Mouse (Mus musculus): ENCODE measurements at regions not wholly inside any gene's neighbourhood (a gene's known extent, or its start where the extent isn't known, plus 50 kb on each side); places are given as distances from the start of the nearest gene placed in this dataset.

- TF ChIP-seq CTCF (conservative IDR thresholded peaks at IDR 0.05): no peak
- H3K27ac ChIP-seq: no peak overlapping the region
- no peak for DNase-seq (ENCODE audit: low spot score in 2 of 2)
- no peak overlapping the region for H3K4me3 ChIP-seq
Observed at GRCm38 (mm10) chr11:45719821-45720220, 132.0 kb upstream of the Clint1 start.

GRCm38 (mm10) chr11:45736561-45736960 is 115.3 kb upstream of the Clint1 start:
- no peak overlapping the region for H3K27ac ChIP-seq
- H3K4me3 ChIP-seq: no peak overlapping the region
- TF ChIP-seq CTCF (conservative IDR thresholded peaks at IDR 0.05): peak; percentile 69
- DNase-seq (ENCODE audit: low spot score in 2 of 2): no peak

GRCm38 (mm10) chr11:45738331-45738730 is 113.5 kb upstream of the Clint1 start:
- Histone ChIP-seq H3K27ac (no peak overlapping the region), H3K4me3 (no peak overlapping the region)
- DNase-seq (ENCODE audit: low spot score in 2 of 2): no peak
- no peak for TF ChIP-seq CTCF (conservative IDR thresholded peaks at IDR 0.05)

- TF ChIP-seq CTCF (conservative IDR thresholded peaks at IDR 0.05): no peak
- DNase-seq (ENCODE audit: low spot score in 2 of 2): no peak
- H3K27ac ChIP-seq: no peak overlapping the region
- H3K4me3 ChIP-seq: no peak overlapping the region
Observed at GRCm38 (mm10) chr11:45745941-45746340, 105.9 kb upstream of the Clint1 start.

GRCm38 (mm10) chr11:45750249-45750648 is 101.6 kb upstream of the Clint1 start:
- no peak for DNase-seq (ENCODE audit: low spot score in 2 of 2)
- H3K4me3 ChIP-seq: no peak overlapping the region
- no peak for TF ChIP-seq CTCF (conservative IDR thresholded peaks at IDR 0.05)
- no peak overlapping the region for H3K27ac ChIP-seq

- no peak overlapping the region for H3K27ac ChIP-seq
- no peak overlapping the region for H3K4me3 ChIP-seq
- peak; percentile 83 for TF ChIP-seq CTCF (conservative IDR thresholded peaks at IDR 0.05)
- DNase-seq (ENCODE audit: low spot score in 2 of 2): peak; percentile 6 to 30
Observed at GRCm38 (mm10) chr11:45752237-45752636, 99.6 kb upstream of the Clint1 start.

- no peak for DNase-seq (ENCODE audit: low spot score in 2 of 2)
- Histone ChIP-seq H3K27ac (no peak overlapping the region), H3K4me3 (no peak overlapping the region)
- TF ChIP-seq CTCF (conservative IDR thresholded peaks at IDR 0.05): no peak
Observed at GRCm38 (mm10) chr11:45752791-45753190, 99.1 kb upstream of the Clint1 start.

- Histone ChIP-seq H3K4me3 (no peak overlapping the region), H3K27ac (no peak overlapping the region)
- TF ChIP-seq CTCF (conservative IDR thresholded peaks at IDR 0.05): no peak
- no peak for DNase-seq (ENCODE audit: low spot score in 2 of 2)
Observed at GRCm38 (mm10) chr11:45767081-45767480, 84.8 kb upstream of the Clint1 start.

GRCm38 (mm10) chr11:45782435-45782834 is 69.4 kb upstream of the Clint1 start:
- Histone ChIP-seq H3K4me3 (no peak overlapping the region), H3K27ac (no peak overlapping the region)
- no peak for TF ChIP-seq CTCF (conservative IDR thresholded peaks at IDR 0.05)
- DNase-seq (ENCODE audit: low spot score in 2 of 2): no peak

- H3K27ac ChIP-seq: no peak overlapping the region
- no peak for DNase-seq (ENCODE audit: low spot score in 2 of 2)
- no peak for TF ChIP-seq CTCF (conservative IDR thresholded peaks at IDR 0.05)
- H3K4me3 ChIP-seq: no peak overlapping the region
Observed at GRCm38 (mm10) chr11:45785806-45786205, 66.0 kb upstream of the Clint1 start.

GRCm38 (mm10) chr11:45787408-45787807 is 64.4 kb upstream of the Clint1 start:
- DNase-seq (ENCODE audit: low spot score in 2 of 2): no peak
- Histone ChIP-seq H3K4me3 (no peak overlapping the region), H3K27ac (no peak overlapping the region)
- no peak for TF ChIP-seq CTCF (conservative IDR thresholded peaks at IDR 0.05)

- TF ChIP-seq CTCF (conservative IDR thresholded peaks at IDR 0.05): no peak
- H3K4me3 ChIP-seq: no peak overlapping the region
- DNase-seq (ENCODE audit: low spot score in 2 of 2): peak in 1 of 2 experiments; percentile 16
- H3K27ac ChIP-seq: no peak overlapping the region
Observed at GRCm38 (mm10) chr11:45789886-45790285, 62.0 kb upstream of the Clint1 start.

GRCm38 (mm10) chr11:45790504-45790903 is 61.3 kb upstream of the Clint1 start:
- no peak for TF ChIP-seq CTCF (conservative IDR thresholded peaks at IDR 0.05)
- no peak overlapping the region for H3K4me3 ChIP-seq
- DNase-seq (ENCODE audit: low spot score in 2 of 2): no peak
- no peak overlapping the region for H3K27ac ChIP-seq

- Histone ChIP-seq H3K4me3 (no peak overlapping the region), H3K27ac (no peak overlapping the region)
- DNase-seq (ENCODE audit: low spot score in 2 of 2): no peak
- TF ChIP-seq CTCF (conservative IDR thresholded peaks at IDR 0.05): no peak
Observed at GRCm38 (mm10) chr11:45791696-45792095, 60.2 kb upstream of the Clint1 start.

Measured in layer of hippocampus, adult 2 months (tissue).